Mouse (Mus musculus): ENCODE measurements around the gene Slc36a2. TPM values are rescaled to one million over a fixed set of nuclear protein-coding genes. Genes with fewer than 3 reads are reported as not detected.
"Not testable (repeated sequence)": the region's sequence is repeated elsewhere in the genome, so short reads cannot be mapped to it uniquely, and the experiment has no call there.

The Slc36a2 gene
- polyA plus RNA-seq, 1 experiment from 2014 or later: not detected

DNA sequence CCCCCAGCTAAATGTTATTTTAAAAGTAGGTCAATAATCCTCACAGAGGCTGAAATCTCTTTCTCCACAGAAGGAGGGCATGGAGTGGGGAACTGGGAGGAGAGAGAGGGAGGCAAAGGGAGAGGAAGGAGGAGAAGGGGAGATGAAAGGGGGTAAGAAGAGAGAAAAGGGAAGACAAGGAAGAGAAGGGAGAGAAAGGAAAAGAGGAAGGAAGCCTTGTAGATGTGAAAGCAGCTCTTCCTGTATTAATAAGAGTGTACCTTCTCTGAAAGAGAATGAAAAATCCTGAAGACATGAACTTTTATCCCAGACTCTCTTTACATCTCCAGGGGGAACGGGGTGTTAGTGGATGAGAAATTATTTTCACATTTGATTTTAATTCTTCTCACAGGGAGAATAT lies 63.4 kb downstream of the Slc36a2 start:
- Histone ChIP-seq H3K4me1 (no peaks in the 10 kb centered on the region), H3K9me3 (peaks cover 5% of the 10 kb centered on the region; the same call in 1 of the 2 replicates), H3K4me3 (replicated peaks) (no peak overlapping the region), H3K9ac (no peak overlapping the region), H3K27ac (no peak overlapping the region), H3K4me2 (no peak overlapping the region), H3K27me3 (no peaks in the 10 kb centered on the region), H3K36me3 (replicated peaks) (no peaks in the 10 kb centered on the region)
- ATAC-seq (ENCODE audit: low FRiP score): no peak
- WGBS: 86% methylated on average over 1 of the region's 1 CpGs

DNA sequence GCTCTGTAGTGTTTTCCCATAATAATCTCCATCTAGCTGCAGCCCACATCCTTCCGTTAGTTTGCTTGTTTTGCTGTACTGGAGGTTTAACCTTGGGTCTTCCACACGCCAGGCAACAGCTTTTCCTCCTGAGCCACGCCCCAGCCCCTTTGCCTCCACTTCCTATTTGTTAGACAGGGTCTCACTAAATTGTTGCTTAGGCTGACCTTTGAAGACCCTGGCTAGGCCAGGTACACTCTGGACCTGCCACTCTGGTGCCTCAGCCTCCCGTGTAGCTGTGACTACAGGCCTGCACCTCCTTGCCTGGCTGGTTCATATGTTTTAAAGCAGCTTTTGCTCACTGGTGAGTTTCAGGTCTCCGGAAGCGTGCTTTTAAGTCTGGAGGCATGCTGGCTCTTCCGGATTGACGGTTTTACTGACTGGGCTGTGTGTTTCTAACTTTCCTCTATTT lies 64.0 kb downstream of the Slc36a2 start:
- Histone ChIP-seq H3K4me2 (no peak overlapping the region), H3K27ac (no peak overlapping the region), H3K27me3 (no peaks in the 10 kb centered on the region), H3K9me3 (peaks cover 5% of the 10 kb centered on the region; the same call in 1 of the 2 replicates), H3K9ac (no peak overlapping the region), H3K36me3 (replicated peaks) (no peaks in the 10 kb centered on the region), H3K4me1 (no peaks in the 10 kb centered on the region), H3K4me3 (replicated peaks) (no peak overlapping the region)
- no peak for ATAC-seq (ENCODE audit: low FRiP score)
- WGBS: 79% methylated on average over 8 of the region's 8 CpGs

DNA sequence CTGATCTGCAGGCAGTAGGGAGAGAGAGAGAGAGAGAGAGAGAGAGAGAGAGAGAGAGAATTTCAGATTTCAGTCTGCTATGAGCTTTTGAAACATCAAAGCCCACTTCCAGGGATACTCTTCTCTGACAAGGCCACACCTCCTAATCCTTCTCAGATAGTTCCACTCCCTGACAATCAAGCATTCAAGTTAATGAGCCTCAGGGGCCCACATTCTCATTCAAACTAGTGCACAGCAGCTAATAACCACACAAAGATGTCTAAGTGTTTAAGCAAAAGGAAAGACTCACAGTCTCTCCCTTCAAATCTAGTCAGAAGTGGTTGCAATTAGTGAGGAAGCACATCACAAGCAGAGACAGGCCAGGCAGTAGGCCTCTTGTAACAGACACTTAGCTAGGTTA lies 64.6 kb downstream of the Slc36a2 start:
- Histone ChIP-seq H3K4me2 (no peak overlapping the region), H3K27me3 (no peaks in the 10 kb centered on the region), H3K9ac (no peak overlapping the region), H3K36me3 (replicated peaks) (no peaks in the 10 kb centered on the region), H3K4me1 (no peaks in the 10 kb centered on the region), H3K9me3 (peaks cover 5% of the 10 kb centered on the region; the same call in 1 of the 2 replicates), H3K4me3 (replicated peaks) (no peak overlapping the region), H3K27ac (no peak overlapping the region)
- no peak for ATAC-seq (ENCODE audit: low FRiP score)

DNA sequence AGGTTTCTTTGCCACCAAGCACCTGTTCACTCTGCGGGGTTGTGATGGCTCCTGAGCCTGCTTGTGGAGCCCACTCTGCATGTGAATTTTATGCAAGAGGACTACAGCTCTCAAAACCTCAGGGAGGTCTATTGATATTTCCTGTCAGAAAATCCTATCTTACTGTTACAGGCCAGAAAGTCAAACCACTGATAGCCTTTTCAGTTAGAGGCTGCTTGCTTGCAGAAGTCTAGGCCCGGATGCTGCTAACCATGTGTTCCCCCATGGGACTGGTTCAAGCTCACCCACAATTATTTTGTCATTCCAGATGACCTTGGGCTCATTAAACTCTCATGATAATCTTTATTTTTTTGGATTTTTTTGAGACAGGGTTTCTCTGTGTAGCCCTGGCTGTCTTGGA lies 67.8 kb downstream of the Slc36a2 start:
- Histone ChIP-seq H3K27ac (no peak overlapping the region), H3K4me3 (replicated peaks) (no peak overlapping the region), H3K9me3 (peaks cover 5% of the 10 kb centered on the region; the same call in 1 of the 2 replicates), H3K27me3 (no peaks in the 10 kb centered on the region), H3K36me3 (replicated peaks) (no peaks in the 10 kb centered on the region), H3K4me2 (no peak overlapping the region), H3K9ac (no peak overlapping the region), H3K4me1 (no peaks in the 10 kb centered on the region)
- ATAC-seq (ENCODE audit: low FRiP score): no peak
- 88% methylated on average over 2 of the region's 2 CpGs for WGBS

DNA sequence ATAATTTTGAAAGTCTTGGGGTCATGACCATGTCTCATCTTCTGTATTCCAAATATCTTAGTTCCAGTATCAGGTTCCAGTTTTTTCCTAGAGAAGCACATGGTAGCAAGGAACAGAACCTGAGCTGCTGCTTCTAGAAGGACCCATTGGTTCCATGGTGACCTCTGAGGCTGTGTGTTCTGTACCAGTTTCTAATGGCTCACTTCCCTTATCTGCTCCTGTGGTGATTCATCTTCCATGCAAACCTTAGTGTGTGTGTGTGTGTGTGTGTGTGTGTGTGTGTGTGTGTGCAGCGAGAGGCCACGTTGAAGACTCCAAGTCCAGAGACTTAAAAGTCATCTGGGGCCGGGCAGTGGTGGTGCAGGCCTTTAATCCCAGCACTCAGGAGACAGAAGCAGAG lies 68.9 kb downstream of the Slc36a2 start:
- no peaks in the 10 kb centered on the region for H3K27me3 ChIP-seq
- H3K4me2 ChIP-seq: no peak overlapping the region
- no peak overlapping the region for H3K9ac ChIP-seq
- H3K36me3 ChIP-seq (replicated peaks): no peaks in the 10 kb centered on the region
- H3K4me1 ChIP-seq: no peaks in the 10 kb centered on the region
- peaks cover 5% of the 10 kb centered on the region; the same call in 1 of the 2 replicates for H3K9me3 ChIP-seq
- no peak for ATAC-seq (ENCODE audit: low FRiP score)
- 89% methylated on average over 3 of the region's 3 CpGs for WGBS
- no peak overlapping the region for H3K27ac ChIP-seq
- no peak overlapping the region for H3K4me3 ChIP-seq (replicated peaks)

DNA sequence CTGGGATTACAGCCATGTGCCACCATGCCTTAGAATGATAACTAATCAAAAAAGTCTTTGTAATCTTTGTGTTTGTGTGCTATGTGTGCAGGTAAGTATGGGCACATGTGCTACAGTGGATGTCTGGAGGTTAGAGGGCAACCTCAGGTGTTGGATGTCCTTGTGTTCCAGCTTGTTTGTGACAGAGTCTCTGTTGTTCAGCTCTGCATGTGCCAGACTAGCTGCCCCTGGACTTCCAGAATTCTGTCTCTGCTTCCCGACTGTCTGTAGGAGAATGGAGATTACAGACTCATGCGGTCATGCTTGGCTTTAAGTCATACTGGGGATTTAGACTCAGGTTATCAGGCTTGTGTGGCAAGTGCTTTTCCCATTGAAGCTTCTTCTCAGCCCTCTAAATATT lies 70.6 kb downstream of the Slc36a2 start:
- Histone ChIP-seq H3K4me2 (no peak overlapping the region), H3K4me1 (no peaks in the 10 kb centered on the region), H3K4me3 (replicated peaks) (no peak overlapping the region), H3K9me3 (no peaks in the 10 kb centered on the region), H3K9ac (no peak overlapping the region), H3K27me3 (no peaks in the 10 kb centered on the region), H3K36me3 (replicated peaks) (no peaks in the 10 kb centered on the region), H3K27ac (no peak overlapping the region)
- 87% methylated on average over 2 of the region's 2 CpGs for WGBS
- no peak for ATAC-seq (ENCODE audit: low FRiP score)

DNA sequence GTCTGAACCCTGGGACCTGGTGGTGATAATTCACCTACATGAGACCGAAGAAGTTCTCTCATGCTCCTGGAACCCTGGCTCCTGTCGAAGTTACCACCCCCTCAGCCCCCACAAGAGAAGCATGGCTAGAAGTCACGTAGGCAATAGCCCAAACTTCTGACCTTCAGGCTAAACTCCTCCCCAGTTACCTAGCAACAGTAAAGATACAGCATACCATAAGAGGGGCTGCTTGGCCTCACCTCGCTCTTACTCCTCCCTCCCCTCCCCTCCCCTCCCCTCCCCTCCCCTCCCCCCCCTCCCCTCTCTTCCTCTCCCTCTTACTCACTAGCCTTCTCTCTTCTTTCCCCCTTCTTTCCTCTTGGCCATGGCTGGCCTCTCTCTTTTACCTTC lies 71.0 kb downstream of the Slc36a2 start:
- not testable (repeated sequence) for H3K27me3 ChIP-seq; H3K4me1 ChIP-seq; H3K9me3 ChIP-seq; H3K9ac ChIP-seq; ATAC-seq (ENCODE audit: low FRiP score); H3K36me3 ChIP-seq (replicated peaks); H3K4me2 ChIP-seq; H3K27ac ChIP-seq; H3K4me3 ChIP-seq (replicated peaks)
- WGBS: 58% methylated on average over 4 of the region's 4 CpGs

DNA sequence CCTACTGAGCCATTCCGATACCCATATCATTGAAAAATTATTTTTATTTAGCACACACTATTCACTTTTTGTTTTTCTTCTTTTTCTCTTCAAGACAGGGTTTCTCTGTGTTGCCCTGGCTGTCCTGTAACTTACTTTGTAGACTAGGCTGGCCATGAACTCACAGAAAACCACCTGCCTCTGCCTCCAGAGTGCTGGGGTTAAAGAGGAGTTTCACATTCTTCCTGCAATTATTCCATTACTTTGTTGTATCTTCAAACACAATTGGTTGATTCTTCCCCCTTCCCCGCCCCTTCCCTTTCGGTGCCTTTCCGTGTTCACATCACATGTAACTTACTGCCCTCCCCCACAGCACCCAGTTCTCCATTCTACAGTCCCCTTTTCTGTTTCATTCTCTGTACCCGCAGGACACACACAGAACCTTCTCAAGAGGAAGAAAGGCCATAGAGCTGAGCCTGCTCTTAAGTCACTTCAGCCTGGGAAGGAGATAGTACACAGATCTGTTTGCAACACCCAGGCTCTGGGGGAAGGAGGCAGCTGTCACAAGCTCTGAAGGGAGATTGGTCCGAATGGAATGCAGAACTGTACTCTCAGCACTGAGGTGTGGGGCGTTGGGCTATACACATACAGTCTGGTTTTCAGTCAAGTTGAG lies 71.5 kb downstream of the Slc36a2 start:
- Histone ChIP-seq H3K27me3 (no peaks in the 10 kb centered on the region), H3K4me2 (no peak overlapping the region), H3K27ac (no peak overlapping the region), H3K4me3 (replicated peaks) (no peak overlapping the region), H3K4me1 (no peaks in the 10 kb centered on the region), H3K9ac (no peak overlapping the region), H3K9me3 (no peaks in the 10 kb centered on the region), H3K36me3 (replicated peaks) (no peaks in the 10 kb centered on the region)
- 66% methylated on average over 7 of the region's 7 CpGs for WGBS
- ATAC-seq (ENCODE audit: low FRiP score): no peak

DNA sequence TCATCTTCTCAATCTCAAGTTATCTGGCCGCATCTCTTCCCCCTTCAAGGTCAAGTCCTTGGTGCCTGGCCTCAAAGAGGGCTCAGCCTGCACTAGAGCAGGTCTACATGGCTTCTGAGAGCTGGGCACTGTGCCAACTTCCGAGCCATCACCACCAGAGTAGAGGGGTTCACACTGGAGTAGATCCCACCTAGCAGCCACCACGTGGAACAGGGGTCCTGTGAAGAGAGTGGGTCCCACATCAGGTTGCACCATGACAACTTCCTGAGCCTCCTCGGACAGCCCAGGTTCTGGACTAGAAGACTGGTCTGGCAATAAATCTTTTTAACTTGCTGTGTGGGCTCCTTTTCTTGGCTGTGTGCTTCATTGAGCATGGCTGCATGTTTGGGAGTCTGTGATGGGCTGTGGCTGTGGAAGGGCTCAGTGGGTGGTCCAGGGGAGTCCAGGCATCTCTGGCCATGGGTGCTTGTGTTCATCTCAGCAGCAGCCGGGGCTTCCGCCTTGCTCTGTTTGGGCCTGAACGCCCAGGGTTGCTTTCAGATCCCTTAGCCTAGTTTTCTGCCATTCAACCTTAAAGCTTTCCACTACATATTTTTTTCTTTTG lies 74.2 kb downstream of the Slc36a2 start:
- no peak overlapping the region for H3K9ac ChIP-seq
- H3K9me3 ChIP-seq: no peaks in the 10 kb centered on the region
- no peak overlapping the region for H3K4me2 ChIP-seq
- H3K27ac ChIP-seq: no peak overlapping the region
- H3K36me3 ChIP-seq (replicated peaks): no peaks in the 10 kb centered on the region
- no peaks in the 10 kb centered on the region for H3K4me1 ChIP-seq
- no peak for ATAC-seq (ENCODE audit: low FRiP score)
- H3K27me3 ChIP-seq: no peaks in the 10 kb centered on the region
- H3K4me3 ChIP-seq (replicated peaks): no peak overlapping the region
- WGBS: 76% methylated on average over 7 of the region's 7 CpGs

DNA sequence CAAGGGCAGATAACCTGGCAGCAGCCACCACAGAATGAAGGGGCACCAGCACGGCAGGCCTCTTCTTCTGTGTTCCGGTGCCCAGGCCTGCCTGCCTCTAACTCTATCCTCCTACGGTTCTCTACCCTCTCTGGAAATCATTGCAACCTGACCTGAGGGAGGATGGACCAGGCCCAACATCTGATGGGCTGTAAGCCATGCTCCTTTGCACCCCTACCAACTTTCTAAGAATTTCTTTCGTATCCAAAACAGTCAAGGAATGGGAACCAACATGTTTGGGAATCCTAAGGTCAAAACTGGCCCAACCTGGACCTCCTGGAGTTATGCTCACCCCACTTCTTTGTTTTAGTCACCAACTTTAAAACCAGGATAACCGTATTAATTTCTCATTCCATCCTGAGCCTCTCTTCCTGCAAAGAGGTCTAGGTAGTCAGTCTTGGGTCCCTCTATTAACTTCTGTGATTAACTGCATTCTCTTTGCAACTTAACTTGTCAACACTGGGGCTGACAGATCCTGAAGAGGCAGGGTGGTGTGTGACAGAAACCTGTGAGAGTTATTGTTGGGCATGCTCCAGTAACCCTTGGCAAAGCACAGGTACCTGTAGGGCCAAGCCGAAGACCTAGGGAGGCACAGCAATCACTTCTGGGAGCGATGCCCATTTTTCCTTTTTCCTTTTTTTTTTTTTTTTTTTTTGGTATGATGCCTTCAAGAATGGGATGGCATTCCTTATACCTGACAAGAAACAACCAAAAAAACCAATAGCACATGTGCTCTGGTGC lies 75.2 kb downstream of the Slc36a2 start:
- 95% methylated on average over 7 of the region's 7 CpGs for WGBS
- Histone ChIP-seq H3K4me3 (replicated peaks) (no peak overlapping the region), H3K4me2 (no peak overlapping the region), H3K27ac (no peak overlapping the region), H3K9me3 (no peaks in the 10 kb centered on the region), H3K4me1 (no peaks in the 10 kb centered on the region), H3K36me3 (replicated peaks) (no peaks in the 10 kb centered on the region), H3K9ac (no peak overlapping the region), H3K27me3 (no peaks in the 10 kb centered on the region)
- ATAC-seq (ENCODE audit: low FRiP score): no peak
